Mouse (Mus musculus): ENCODE measurements around the gene Tox2.

The Tox2 gene

DNA sequence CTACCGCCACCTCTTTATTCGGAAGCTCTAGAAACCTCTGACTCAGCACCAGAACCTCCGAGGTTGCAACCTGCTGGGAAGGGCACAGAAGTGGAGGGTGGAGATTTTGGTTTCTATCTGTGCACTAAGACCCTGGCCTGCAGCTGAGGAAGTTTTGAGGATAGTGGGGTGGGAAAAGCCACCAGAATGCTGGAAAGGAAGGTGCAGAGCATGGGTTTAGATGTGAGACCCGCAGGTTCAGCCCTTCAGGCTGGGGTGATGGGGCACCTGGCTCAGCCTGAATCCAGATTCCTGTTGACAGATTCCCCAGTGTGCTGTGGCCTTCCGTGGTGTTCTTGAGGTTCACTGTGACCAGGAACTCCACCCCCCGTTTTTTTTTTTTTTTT lies 2.3 kb downstream of the Tox2 start:
- no peak for DNase-seq (ENCODE audit: low read depth, low spot score)

GRCm38 (mm10) chr2:163205737-163206490 lies 3.0 kb downstream of the Tox2 start:
- DNase-seq (ENCODE audit: low read depth, low spot score): no peak

GRCm38 (mm10) chr2:163207315-163207714 lies 4.4 kb downstream of the Tox2 start:
- no peak for DNase-seq (ENCODE audit: low read depth, low spot score)

- DNase-seq (ENCODE audit: low read depth, low spot score): no peak
These were observed 6.2 kb downstream of the Tox2 start for GRCm38 (mm10) chr2:163209139-163209538.

DNA sequence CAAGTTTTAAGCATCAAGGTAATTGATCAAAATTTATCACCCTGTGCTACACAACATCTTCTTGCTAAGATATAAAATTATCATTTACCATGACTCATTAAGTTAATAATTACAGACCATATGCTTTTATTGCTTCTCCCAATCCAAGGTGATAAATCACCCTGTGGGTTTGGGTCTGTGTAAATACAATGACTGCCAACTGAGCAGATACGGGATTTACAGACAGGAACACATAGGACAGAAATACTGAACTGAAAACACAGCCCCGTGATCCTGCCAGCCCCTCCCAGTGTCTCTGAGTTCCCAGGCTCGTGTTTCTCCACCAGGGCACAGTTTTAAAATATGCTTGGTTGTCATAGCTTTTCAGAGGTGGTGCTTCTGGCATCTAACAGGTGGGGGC lies 10.2 kb downstream of the Tox2 start:
- no peak for DNase-seq (ENCODE audit: low read depth, low spot score)

GRCm38 (mm10) chr2:163218095-163218494 lies 15.2 kb downstream of the Tox2 start:
- no peak for DNase-seq (ENCODE audit: low read depth, low spot score)

- DNase-seq (ENCODE audit: low read depth, low spot score): peak; percentile 51
These were observed 15.6 kb downstream of the Tox2 start for GRCm38 (mm10) chr2:163218571-163218970.

DNA sequence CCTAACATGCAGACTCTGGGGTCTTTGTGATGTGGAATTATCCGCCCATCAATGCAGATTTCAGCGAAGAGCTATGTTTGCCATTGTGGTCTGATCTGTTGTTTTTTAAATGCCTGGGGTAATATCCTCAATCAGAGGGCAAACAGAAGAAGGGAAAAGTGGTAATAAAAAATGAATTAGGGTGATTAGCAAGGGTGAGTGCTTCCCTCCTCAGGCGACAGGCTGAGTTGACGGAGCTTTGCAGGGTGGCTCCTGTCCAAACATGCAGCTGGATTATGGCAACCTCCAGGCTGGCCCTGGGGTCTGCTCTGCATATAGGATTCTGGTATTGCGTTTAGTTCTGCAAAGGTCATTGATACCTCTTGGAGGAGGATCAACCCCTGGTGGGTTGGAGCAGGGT lies 16.5 kb downstream of the Tox2 start:
- DNase-seq (ENCODE audit: low read depth, low spot score): no peak

DNA sequence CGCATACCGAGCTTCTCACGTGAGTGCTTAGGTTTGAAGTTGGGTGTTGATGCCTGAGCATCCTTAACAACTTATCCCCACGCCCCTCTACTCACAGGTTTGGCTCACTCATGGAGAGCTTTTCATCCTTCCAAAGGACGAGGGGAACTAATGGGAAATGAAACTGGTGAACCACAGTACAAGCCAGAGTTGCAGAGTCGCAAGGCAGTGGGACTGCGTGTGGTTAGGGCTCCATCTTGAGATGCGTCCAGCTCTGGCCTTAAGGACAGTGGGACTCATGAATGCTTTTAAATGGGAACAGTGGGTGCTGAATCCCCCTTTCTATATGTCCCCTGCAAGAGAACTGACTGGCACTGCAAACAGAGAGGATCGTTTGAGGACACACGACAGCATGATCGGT lies 17.8 kb downstream of the Tox2 start:
- DNase-seq (ENCODE audit: low read depth, low spot score): no peak

- DNase-seq (ENCODE audit: low read depth, low spot score): no peak
These were observed 22.4 kb downstream of the Tox2 start for GRCm38 (mm10) chr2:163225302-163225701.

DNA sequence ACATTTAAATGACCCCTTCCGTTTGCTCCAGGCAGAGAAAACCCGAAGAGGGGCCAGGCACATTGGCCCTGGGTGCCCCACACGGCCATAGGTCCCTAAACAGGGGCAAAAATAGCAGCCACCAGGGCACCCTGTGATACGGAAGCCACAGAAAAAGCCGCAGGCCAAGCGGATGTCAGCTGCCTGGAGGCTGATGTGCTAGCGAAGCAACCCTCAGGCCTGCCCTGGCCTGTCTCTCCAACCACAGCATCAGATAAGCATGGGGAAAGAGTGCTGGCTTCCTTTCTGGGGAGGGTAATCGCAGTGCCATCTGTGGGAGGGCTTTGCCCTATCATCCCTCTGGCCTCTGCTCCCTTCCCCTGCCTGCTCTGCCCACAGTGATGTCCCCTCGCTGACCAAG lies 26.1 kb downstream of the Tox2 start:
- DNase-seq (ENCODE audit: low read depth, low spot score): no peak

- DNase-seq (ENCODE audit: low read depth, low spot score): no peak
These were observed 29.0 kb downstream of the Tox2 start for GRCm38 (mm10) chr2:163231781-163232534.

DNA sequence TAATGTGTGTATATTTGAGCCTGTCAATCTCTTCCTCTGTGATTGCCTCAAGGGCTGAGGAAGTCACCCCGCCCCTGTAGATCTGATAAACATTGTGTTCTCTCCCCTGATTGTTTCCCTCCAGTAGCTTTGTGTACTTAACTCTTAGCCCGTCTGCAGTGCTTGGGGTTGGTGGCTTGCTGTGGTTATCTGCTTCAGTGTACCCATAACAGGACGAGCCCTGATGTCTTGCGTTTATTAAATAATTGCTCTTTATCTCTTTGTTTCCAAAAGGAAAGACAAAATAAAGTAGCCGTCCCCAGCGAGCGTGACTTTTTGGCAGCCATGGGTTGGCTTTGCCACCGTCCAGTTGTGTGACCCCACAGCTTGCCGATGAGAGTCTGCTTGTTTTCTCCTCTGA lies 30.7 kb downstream of the Tox2 start:
- DNase-seq (ENCODE audit: low read depth, low spot score): no peak

DNA sequence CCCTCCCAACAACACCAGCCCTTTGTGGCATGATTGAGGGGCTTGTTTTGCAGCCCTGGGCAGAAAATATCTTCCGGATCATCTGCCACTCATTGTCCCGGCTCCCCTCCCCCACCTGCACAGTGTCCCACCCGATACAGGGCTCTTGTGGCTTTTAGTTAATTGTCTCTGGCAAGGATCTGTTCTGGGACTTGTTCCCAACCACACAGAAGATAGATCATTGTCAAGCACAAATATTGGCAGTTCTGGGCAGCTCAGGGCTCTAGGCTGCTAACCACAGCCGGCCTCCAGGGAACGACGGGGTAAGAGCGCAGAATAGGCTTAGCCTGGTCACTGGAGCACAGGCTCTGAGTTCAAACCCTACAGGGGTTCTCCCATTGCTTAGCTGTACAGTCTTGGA lies 33.1 kb downstream of the Tox2 start:
- DNase-seq (ENCODE audit: low read depth, low spot score): no peak

DNA sequence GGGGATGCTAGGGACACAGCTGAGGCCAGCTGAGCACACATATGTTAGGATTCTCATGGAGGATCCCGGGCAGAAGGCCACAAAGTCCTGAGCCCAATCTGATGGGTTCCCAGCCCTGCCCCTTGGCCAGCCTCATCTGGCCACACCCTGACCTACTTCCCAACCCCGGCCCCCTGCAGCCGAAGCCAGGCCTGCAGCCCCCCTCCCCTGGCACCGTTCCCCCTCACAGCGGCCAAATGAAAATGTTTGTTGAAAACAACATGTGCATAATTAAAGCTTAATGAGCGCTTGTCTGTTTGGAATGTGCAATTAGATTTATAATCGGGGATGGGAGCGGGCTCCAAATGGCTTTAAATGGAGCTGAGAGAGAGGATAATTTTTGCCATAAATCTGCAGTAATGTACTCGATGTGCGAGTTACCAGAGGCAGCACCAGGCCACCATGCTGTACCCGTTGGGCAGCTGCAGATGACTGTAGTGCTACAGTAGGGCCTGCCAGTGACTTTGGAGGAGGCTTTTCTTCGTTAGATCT lies 35.1 kb downstream of the Tox2 start:
- DNase-seq (ENCODE audit: low read depth, low spot score): no peak

GRCm38 (mm10) chr2:163239945-163240344 lies 37.0 kb downstream of the Tox2 start:
- no peak for DNase-seq (ENCODE audit: low read depth, low spot score)

GRCm38 (mm10) chr2:163241867-163242266 lies 38.9 kb downstream of the Tox2 start:
- no peak for DNase-seq (ENCODE audit: low read depth, low spot score)

DNA sequence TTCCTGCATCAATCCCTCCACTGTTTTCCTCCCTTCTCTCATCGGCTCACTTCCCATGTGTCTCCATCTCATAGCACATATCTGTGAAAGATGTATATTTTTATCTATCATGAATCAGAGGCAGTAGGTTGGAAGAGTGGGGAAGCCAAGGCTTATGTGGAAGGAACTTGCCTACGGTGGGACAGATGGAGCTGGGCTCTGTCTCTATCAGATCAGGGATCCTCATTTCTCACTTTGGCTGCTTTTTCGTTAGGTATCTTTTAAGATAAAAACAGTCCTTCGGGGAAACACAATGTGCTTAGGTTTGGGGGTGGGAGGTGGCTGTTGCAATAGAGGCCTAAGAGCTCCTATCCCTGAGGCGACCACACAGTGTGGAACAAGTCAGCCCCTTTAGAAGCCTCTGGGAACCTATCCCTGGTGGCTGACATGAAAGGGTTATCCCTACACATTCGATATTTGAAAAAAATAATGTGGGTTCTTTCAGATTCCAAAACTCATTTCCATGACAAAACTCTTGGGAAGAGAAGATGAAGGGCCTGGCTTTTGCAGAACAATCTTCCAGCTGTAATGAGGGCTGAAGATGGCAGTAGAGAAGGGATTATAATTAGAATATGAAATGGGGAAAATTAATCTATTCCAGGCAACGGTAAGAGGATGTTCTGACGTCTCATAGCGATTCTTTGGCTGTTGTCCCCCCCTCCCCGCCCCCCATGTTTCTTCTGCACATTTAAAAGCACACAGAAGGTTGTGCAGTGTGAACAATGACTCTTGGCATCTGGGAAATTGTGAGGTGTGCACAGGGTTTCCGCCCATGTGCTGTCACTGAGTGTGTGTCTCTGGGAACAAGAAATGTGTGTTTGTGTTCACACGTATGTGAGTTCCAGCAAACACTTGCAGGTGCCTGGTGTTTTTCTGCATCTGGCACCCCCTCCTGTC lies 41.3 kb downstream of the Tox2 start:
- DNase-seq (ENCODE audit: low read depth, low spot score): no peak

GRCm38 (mm10) chr2:163248912-163249311 lies 46.0 kb downstream of the Tox2 start:
- DNase-seq (ENCODE audit: low read depth, low spot score): no peak

GRCm38 (mm10) chr2:163252645-163253044 lies 49.7 kb downstream of the Tox2 start:
- DNase-seq (ENCODE audit: low read depth, low spot score): no peak

- no peak for DNase-seq (ENCODE audit: low read depth, low spot score)
These were observed 50.5 kb downstream of the Tox2 start for GRCm38 (mm10) chr2:163253248-163254099.

Data from retina, postnatal 7 days (tissue).